Mouse (Mus musculus): ENCODE data around the gene Atp13a4.

DNA sequence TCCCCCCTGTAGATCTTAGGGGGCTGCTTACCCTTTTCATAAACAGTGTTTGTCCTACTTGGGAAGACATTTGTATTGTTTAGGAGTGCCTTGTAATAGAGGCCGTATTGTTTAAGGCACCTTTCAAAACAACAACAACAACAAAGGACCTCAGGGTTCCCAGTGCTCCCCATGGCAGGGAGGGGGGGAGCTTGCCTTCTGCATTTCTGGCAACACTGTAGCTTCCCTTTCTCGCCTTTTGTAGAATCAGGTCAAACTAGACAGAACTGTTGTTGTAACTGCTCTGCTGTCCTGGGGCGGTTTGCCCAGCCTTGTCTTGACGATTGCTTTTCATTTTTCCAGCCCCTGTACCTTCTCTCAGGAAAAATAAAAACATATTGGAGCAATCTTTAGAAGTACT is 40.0 kb downstream of the Atp13a4 start:
- TF ChIP-seq CTCF (IDR thresholded peaks at IDR 0.05; ENCODE audit: borderline replicate concordance, extremely low read depth, insufficient read depth, insufficient read length) (no peak), POLR2A (IDR thresholded peaks at IDR 0.05; ENCODE audit: borderline replicate concordance, extremely low read depth, insufficient read depth, insufficient read length, poor library complexity, severe bottlenecking) (no peak)

All from brain, embryonic 14.5 days (tissue).